Mouse (Mus musculus) kidney, adult 9 months (tissue): ENCODE data around the gene Tpmt.
A peak's percentile ranks its signal among the peaks of the same experiment; 100 is the strongest.

Experiments used
- DNase-seq: peaks from one replicate; pipeline ENCODE4 v3.0.0; 2022

The Tpmt gene

DNA sequence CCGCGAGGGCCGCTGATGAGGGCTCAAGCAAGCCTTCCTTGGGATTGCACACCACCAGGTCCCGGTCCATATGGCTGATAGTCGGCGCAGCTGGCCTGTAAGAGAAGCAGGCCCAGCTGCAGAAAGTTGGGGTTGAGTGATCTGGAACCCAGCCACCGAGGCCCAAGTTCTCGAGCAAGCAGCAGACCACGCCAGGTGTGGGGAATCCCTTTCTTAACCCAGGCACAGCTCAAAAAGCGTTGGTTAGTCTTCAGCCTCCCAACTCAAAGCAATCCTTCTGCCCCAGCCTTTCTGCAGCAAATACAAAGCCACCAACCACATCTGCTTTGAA, at the start of gene Tpmt:
Gene Tpmt (minus strand): TSS at position 121 of the 331 bp plus-strand sequence.
- peak; percentile 49 for DNase-seq

DNA sequence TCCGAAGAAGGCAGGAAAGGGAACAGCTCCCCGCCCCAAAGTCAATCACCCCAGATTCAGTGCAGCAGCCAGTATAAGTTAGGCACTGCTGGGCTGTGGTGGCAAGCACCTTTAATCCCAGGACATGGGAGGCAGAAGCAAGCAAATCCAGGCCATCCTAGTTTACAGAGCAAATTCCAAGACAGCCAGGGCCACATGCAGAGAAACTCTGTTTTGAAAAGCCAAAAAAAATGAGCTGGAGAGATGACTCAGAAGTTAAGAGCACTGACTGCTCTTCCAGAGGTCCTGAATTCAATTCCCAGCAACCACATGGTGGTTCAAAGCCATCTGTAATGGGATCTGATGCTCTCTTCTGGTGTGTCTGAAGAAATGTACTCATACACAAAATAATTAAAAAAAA, 49.3 kb upstream of the Tpmt start:
- DNase-seq = no peak

DNA sequence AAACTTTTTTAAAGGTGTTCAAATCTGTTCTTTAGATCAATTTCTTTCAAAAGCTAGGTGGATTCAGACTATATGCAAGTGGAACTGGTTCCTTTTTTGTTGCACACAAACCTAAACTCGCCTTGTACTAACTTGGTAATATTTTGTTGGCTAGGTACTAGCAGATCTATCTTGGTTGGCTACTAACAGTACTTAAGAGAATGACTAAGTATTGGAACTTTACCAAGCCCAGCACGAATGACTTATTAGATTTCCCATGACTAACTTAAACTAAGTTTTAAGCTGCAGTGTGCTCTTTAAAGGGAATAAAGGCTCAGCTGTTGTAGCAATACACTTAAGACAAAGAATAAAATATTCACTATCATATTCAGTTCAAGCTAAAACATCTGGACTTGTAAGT, 44.7 kb upstream of the Tpmt start:
- DNase-seq = no peak

DNA sequence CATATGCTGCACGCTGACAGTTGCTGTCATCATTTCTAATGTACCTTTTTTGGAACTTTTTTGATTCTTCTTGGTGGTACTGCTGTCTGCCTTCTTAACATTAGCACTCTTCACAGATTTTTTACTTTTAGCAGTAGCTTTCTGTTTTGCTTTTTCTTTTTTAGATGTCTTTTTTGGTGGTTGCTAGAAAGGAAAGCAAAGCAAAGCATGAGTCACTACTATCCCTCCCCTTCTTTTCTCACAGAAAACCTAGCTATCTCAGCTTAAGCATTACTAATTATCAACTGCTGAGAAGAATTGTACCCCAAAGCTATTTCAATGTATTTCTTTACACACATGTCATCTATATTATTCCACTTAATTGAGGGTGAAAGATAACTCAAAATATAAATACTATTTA, 43.9 kb upstream of the Tpmt start:
- no peak for DNase-seq

DNA sequence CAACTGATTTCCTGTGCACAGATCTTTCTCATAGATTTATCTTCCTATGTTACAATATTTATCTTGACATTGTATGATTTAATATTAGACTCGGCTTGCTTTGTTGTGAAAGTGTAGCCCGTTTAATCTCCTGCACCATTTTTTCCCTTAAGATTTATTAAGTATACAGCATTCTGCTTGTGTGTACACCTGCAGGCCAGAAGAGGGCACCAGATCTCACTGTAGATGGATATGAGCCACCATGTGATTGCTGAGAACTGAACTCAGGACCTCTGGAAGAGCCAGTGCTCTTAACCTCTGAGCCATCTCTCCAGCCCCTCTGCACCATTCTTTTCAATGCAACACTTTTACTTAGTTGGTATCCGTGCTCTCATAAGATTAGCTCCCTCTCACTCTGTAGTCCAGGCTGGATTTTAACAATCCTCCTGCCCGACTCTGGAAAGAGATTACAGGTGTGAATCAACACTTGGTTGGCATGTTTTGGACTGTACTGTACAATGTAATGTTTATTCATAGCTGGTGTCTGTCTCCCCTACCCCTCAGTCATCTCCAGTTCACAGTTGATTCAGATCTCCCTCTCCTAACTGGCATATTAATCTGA, 36.5 kb upstream of the Tpmt start:
- DNase-seq = no peak

DNA sequence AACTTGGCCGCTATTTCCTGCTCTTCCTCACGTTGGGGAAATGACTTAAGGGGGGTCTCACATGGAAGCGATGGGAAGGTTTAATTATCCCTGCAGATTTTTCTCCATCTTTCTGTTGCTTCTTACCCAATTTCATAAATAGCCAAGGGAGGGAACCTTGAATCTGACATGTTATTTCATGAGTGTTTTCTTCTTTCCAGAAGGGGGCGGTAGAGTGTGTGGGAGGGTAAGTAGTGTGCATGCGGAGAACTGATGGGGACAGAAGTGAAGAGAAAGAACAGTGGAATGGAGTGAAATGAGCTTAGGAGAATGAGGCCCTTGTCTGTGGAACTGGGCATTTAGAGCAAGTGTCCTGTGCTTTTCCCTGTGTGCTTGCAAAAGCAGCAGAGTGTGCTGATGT, 34.3 kb upstream of the Tpmt start:
- no peak for DNase-seq

DNA sequence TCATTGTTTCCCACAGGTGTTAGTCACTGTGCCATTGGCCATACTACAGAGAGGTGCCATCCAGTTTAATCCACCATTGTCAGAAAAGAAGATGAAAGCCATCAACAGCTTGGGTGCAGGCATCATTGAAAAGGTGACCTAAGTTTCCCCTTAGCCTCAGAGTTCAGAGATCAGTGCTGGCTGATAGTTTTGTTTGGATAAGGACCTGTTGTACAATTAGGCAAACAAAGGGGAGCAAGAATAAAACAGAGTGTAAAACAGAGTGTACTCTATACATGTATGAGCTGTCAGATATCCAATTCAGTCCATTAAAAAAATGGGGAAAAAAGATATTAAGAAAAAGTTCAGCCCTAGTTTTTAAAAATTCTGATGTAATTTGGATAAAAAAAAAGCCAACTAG, 32.8 kb upstream of the Tpmt start:
- no peak for DNase-seq

DNA sequence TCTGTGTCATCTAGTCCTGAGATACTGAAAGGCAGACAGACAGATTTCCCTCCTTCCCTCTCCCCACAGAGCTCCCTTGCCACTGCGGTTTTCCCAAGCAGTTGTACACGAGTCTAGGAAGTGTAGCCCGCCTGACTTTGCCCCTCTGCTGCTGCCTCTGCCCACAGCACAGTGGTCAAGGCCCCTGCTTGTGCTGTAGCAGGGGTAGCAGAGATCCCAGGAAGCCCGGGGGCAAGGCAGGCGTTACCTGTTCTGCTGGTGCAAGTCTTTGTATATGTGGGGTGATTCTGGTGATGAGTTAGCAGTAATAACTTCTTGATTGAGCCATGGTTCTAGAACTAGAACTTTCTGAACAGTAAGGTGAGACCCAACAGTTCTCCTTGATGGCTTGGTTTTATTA, 31.6 kb upstream of the Tpmt start:
- DNase-seq = no peak

DNA sequence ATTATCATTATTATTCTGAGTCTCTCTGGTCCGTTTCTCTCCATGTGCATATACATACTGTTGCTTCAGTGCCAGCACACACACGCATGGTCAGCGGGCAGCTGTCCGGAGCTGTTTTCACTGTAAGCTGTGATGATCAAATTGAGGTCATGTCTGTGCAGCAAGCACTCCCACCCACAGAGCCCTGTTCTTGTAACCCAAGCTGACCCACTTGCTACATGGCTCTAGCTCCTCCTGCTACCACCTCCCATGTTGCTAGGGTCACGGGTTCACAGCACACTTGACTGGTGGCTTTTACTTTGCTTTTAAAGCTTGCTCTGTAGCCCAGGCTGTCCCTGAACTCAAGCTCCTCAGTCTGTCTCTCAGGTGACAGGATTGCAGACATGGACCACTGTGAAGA, 27.9 kb upstream of the Tpmt start:
- no peak for DNase-seq

DNA sequence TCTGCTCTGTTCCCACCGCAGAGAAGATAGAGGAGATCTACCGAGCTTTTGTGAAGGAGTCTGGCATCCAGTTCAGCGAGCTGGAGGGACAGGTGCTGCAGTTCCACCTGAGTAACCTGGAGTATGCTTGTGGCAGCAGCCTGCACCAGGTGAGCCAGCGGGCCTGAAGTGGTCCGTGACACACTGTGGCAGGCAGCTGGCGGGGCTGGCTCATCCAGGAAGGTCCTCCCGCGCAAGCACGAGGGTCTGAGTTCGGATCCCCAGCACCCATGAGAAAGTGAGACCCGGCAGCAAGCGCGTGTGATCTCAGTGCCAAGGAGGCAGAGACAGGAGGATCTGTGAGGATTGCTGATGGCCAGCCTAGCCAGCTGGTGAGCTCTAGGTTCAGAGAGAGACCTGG, 27.3 kb upstream of the Tpmt start:
- DNase-seq = no peak

DNA sequence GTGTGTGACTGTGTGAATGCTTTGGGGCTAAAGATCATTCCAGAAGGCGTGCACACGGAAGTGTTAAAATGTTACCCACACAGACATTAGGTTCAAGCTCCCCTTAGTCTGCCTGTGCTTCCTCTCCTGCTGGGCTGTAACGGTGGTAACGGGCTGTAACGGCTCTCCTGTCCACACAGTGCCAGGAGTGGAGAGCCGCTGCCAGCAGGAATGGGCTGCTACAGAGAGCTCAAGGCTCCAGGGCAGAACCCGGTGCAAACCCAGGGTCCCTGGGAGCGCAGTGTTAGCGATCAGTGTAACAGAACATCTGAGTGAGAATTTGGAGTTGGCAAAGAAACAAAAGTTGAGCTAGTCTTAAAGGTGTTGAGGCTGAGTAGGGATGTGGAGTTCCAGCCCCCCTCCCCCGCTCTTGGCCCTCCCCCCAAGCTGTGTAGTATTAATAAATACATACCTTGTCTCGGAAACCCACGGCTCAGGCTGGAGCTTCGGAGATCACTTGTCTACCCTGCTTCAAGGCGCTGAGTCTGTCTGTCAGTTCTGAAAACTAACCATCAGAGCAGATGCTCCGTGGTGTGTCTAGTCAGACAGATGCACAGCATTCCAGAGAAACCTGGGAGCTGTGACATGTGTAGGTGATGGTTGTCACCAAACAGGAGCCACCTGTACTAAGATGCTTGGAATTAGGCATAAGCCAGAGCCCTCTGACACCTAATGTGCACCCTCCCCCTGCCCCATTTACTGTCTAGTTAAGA, 26.0 kb upstream of the Tpmt start:
- no peak for DNase-seq

DNA sequence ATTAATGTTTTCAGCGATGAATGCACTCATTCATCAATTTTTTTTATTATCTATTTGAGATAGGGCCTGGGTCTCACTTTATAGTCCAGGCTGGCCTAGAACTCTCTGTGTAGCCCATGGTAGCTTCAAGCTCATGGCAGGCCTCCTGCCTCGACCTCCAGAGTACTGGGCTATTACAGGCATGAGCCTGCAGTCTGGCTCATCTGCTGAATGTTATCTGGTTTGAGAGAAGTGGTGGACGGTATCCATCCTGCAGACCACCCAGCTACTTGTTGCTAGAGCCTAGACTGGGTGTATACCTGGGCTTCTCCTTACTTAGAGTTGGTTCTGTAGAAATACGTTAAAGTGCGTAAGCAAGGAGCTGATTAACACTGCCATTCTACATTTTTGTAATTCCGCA, 22.5 kb upstream of the Tpmt start:
- DNase-seq = no peak

DNA sequence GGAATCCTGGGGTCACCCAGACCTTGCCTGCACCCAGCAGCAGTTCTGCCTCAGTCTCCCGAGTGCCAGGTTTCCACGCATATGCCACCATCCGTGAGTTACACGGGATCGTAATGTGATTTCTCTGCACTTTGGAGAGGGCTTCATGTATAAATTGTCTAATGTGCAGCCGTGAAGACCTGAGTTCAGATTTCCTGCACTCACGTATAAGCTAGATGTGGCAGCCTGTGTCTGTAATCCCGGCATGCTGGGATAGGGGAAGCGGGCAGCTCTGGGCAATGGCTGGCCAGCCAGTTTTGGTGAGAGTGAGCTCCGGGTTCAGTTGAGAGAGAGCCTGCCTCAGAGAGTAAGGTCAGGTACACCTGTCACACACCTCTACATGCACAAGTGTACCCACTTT, 22.0 kb upstream of the Tpmt start:
- no peak for DNase-seq

DNA sequence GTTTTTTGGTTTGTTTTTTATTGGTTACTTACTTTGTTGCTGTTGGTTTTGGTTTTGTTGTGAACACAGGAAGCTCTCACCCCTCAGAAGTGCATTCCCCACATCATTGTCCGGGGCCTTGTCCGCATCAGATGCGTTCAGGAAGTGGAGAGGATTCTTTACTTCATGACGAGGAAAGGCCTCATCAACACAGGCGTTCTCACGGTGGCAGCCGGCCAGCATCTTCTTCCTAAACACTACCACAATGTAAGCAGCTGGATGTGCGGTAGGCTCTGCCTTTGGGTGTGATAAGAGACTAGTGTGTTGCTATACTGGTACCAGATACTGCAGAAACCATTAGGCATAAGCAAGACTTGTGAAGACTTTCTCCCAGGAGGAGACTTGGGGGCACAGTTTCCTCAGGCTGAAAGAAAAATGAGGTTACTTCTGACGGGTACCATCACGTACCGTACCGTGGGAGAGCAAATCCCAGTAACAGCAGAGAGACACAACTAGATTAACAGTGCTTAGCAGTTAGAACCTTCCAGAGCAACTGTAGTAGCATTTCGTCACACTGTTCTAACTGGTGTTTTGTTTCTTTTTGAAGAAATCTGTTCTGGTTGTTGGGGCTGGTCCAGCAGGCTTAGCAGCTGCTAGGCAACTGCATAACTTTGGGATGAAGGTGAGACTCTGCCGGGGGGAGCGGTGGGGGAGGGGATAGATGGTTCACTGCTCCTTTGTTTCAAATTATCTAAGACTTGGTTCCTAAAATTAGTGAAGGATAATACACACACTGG, 19.6 kb upstream of the Tpmt start:
- DNase-seq = no peak

DNA sequence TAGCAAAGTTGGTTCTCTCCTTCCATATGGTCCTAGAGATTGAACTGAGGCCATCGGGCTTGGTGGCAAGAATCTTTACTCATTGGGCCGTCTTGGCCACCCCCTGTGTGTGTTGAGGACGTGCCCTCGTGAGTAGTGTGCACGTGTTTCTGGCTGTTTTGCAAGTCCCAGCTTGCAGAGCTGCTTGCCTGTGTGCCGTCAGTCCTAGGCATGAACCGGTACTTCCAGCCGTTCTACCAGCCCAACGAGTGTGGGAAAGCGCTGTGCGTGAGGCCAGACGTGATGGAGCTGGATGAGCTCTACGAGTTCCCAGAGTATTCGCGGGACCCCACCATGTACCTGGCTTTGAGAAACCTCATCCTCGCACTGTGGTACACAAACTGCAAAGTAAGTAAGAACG, 18.2 kb upstream of the Tpmt start:
- DNase-seq = no peak

DNA sequence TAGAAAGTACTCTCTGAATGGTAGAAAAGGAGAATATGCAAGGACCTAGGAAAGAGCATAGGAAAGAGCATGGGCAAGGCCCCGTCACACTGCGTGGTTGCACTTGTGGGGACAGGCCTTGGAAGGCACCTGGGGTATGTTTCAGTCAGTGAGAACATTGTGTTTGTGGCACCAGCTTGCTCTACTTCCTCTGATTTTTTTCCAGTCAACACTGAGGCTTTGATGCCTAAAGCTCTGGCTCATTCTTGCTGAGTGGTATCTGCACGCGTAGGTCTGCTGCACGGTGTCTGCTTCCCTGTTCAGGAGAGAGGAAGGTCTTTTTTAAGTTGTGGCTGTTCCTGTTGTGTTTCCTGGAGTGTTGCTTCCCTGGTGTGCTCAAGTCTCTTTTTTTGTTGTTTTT, 12.2 kb upstream of the Tpmt start:
- no peak for DNase-seq

DNA sequence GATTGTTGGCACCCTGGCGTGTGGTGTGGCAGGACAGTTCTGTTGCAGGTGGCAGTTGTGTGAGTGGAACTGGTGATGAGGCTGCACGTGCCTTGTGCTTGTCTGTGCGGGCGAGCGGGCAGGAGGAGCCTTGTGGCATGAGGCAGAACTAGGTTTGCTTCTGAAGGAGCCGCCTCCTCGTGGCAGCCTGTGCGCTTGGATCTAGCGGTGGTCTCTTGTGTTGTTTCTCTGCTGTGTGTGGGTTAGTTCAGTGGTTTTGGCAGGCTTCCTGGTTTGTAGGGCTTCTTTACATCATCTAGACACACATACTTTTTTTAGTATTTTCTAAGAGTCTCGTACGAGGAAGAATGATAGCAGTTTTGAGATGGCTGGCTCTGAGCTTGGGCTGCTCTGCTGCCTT, 11.6 kb upstream of the Tpmt start:
- DNase-seq = no peak

DNA sequence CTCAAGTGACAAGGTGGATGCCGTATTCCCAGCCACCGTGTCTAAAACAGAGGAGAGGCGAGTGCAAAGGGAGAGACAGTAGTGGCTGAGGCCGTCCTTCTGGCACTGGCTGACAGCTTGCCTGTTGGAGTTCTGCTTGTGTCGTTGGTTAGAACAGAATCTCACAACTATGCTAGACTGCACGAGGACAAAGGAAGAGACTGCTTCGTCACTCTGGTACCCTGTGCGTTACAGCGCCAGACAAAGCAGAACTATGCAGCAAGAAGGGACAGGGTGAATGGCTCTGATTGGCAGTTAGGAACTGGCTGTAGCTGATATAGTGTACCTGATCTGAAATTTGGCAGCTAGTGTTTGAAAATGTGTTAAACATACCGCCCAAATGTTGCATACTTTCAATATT, 9.4 kb upstream of the Tpmt start:
- DNase-seq = no peak

DNA sequence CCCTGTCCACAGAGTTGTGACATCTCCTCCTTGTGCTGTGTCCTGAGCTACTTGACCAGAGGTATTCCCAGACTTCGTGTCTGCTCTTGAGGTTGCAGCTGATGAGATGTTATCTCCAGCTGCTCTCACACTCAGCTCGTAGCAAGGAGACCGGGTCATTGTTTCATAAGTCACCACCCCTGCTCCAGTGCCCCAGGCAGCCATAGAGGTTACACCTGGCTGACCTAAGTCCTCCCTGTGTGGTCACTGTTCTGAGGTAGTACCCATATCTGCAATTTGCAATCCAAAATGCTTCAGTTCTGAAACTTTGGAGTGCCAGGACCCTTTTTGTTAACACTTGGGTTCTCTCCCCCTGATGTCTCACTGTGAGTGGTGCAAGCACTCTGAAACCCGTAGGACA, 5.5 kb upstream of the Tpmt start:
- no peak for DNase-seq

DNA sequence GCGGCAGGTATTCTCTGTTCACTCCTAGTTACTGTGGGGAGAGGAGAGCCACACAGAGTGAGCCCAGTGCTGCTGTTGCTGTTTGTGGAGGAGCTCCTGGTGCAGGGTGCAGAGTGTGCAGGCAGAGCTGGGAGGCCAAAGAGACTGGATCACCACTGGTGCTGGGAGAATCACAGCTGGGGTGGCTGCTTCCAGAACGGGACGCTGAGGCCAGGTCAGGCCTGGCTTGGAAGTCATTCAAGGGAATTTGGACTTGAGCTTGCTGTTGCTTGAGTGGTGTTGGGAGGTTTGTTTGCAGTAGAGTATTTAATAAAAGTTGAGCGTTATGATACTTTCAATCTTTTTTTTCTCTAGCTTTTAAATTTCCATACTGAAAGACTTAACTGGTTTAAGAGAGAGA, 3.5 kb upstream of the Tpmt start:
- DNase-seq = peak; percentile 75

DNA sequence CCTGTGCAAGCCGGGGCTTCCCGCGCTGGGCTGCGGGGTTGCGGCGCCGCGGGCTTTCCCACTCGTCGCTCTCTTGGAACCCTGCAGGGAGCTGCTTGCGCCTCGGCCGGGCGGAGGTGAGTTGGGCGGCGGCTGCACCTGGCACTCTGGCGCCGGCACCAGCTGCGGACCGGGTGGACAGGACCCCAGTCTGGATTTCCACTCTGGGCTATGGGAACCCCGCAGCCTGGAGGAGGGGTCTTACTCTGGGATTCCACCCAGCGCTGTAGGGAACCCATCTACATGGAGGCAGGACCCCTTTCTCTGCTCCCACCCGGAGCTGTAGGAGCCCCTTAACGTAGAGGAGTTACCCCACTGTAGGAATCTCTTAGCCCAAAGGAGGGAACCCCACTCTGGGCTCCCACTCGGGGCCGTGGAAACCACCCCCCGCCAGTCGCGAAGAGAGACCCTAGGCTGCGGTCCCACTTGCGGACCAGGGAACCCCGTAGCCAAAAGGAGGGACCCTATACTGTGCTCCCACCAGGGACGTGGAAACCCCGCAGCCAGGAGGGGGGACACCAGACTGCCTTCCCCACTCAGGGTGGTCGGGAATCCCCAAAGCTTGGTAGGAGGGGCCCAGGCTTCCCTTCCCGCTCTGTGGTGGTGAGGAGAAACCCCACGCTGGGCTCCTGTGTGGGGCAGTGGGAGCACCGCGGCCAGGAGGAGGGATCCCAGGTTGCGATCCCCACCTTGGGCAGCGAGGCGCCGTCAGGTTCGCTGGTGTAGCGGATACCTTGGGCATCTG, 512 bp downstream of the Tpmt start:
- DNase-seq = no peak

DNA sequence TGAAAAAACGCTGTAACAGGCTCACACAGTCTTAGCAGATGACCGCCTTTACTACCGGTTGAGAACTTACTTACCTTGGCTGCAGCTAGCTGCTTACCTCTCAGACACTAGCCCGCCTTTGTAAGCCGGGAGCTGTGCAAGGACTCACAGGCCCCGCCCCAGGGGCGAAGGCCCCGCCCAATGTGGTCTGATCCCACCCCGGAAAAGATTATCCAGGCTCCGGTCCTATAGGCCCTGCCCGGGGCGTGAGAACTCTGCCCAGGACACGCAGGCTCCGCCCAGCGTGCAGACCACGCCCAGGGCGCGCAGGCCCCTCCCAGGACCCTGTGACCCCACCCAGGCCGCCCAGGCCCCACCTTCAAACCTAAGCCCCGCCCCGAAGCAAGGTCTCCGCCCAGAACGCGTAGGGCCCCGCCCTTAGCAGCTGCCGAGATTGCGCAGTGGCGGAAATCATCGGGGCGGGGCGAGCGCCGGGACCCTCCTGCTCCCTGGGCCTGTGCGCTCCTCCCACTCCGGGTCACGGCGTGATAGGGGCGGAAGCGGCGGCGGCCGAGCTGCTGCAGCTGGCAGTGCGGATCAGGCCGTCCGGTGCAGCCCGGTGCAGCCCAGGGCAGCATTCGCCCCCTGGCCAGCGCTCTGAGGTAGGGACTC, 1.4 kb downstream of the Tpmt start, which contains the start of gene Kdm1b:
Gene Kdm1b (plus strand): TSS at position 470 of the 651 bp plus-strand sequence.
- DNase-seq = peak; percentile 100

DNA sequence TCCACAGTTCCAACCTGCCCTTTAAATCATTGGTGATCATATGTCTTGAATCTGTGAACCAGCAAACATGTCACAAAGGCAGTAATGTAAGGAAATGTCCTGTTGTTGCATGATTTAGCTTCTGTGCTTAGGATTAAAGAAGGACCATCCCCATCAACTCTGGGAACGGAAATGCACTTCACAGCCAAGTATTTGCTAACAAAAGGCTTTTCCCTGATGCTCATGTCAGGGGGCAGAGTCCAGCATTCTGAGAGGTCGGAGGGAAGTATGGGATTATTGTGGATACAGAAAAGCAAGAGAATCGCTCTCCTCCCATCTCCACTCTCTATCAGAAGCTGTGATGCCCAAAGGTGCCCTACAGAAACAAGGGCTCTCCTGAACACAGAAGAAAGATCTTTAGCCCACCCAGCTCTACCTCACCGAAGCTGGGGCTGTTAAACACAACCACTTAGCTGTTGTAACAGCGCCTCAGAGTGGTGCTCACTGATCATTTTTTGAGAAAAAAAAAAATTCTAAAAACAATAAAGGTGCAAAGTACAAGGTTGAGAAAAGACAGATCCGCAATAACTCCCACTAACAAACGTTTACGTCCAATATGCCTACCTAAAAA, 2.4 kb downstream of the Tpmt start:
- DNase-seq = peak; percentile 64
